Mouse (Mus musculus): ENCODE data around the gene Gm17364.
A peak's percentile ranks its signal among the peaks of the same experiment; 100 is the strongest.
"Not testable (repeated sequence)": the region's sequence is repeated elsewhere in the genome, so short reads cannot be mapped to it uniquely, and the experiment has no call there.

The Gm17364 gene

GRCm38 (mm10) chr13:41252141-41252540 is 21.6 kb downstream of the Gm17364 start:
- DNase-seq (ENCODE audit: low read depth in 2 of 2, low spot score in 2 of 2) = no peak

- DNase-seq (ENCODE audit: low read depth in 2 of 2, low spot score in 2 of 2) = no peak
Measured at GRCm38 (mm10) chr13:41251667-41252066, 22.1 kb downstream of the Gm17364 start.

DNA sequence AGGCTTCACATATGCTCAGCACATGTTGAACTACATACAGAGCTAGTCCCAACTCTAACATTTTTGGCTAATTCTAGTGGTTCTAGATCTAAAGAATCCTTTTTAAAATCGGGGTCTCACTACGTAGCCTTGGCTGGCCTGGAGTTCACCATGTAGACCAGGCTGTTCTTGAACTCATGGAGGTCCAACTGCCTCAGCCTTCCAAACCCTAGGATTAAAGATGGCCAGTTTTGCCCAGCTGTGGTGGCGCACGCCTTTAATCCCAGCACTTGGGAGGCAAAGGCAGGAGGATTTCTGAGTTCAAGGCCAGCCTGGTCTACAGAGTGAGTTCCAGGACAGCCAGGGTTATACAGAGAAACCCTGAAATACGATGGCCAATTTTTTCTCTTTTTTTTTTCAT is 22.5 kb downstream of the Gm17364 start:
- DNase-seq (ENCODE audit: low read depth in 2 of 2, low spot score in 2 of 2) = not testable (repeated sequence)

DNA sequence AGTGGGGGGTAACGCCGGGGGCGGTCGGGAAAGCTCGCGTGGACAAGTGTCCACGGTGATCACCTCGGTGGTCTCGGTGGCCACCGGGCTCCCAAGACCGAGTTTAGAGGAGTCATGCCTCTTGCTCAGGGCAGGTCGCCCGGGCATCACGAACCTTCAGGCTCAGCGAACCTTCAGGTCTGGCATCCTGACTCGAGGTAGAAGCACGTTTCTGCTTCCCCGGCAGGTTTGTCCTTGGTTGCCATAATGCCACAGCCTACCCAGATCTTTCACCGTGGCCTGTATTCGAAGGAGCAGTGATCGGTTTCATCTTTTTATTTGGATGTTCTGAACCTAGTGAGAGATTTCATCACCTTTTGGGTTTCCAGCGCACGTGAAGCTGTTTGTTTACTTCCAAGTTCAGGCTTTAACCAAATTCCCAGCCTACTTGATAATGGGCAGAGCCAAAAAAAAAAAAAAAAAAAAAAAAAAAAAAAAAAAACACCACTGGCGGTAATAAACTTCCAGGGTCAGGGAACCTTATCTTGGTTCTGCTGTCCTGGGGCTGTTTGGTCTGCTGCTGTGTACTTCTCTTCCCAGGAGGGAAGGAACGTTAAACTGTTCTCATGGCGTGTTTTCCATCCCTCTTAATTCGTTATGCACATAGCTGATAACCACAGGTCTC is 23.3 kb downstream of the Gm17364 start:
- DNase-seq (ENCODE audit: low read depth in 2 of 2, low spot score in 2 of 2) = no peak

DNA sequence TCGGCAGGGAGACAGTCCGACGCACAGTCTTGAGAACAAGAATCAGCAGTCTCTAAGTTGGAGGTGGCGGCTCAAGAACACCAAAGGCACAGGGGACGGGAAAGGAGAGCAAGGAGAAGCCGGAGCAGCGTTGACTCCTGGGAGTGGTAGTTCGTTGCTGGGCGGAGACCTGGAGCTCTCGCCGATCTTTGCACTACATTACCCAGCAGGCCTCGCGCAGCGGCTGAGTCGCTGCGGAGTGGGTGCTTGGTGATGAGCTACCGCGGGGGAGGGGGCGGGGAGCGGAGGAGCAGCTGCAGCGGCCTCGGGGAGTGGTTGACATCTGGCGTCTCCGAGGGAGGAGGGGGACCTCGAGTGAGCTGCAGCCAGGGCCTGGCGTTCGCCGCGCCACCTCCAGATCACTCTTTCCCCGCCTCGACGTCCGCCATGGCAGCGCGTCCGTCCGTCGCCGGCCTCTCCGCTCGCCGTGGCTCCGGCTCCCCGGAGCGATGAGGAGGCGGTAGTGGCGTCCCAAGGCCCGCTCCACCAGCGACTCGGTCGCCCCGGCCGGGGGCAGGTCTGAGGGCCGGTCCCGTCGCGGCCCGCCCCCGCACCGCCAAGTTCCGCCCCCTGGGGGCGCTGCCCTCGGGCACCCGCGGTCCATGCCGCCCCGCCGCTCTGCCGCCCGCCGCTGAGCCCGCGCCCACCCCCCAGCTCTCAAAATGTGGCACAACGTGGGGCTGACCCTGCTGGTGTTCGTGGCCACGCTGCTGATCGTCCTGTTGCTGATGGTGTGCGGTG is 24.0 kb downstream of the Gm17364 start, which contains the start of gene Smim13:
Smim13 (plus strand) TSS at position 307 of the 780 bp plus-strand sequence.
- peak; percentile 84 to 87 for DNase-seq (ENCODE audit: low read depth in 2 of 2, low spot score in 2 of 2)

GRCm38 (mm10) chr13:41248751-41249520 is 24.8 kb downstream of the Gm17364 start:
- no peak for DNase-seq (ENCODE audit: low read depth in 2 of 2, low spot score in 2 of 2)

GRCm38 (mm10) chr13:41244306-41244830 is 29.4 kb downstream of the Gm17364 start:
- DNase-seq (ENCODE audit: low read depth in 2 of 2, low spot score in 2 of 2) = no peak

GRCm38 (mm10) chr13:41241557-41241956 is 32.2 kb downstream of the Gm17364 start:
- no peak for DNase-seq (ENCODE audit: low read depth in 2 of 2, low spot score in 2 of 2)

DNA sequence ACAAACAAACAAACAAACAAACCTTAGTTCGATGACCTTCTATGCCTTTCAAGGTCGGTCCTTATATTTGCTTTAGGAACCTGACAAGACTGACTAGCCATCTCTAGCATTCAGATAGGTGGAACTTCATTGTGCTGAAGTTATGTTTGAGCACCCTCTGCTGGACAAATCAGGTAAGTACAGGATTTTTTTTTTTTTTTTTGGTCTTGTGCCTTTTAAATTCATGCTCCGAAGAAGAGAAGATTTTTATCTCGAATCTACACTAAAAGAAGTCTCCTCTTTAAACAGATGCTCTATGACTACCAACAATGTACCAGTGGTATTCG is 35.0 kb downstream of the Gm17364 start:
- DNase-seq (ENCODE audit: low read depth in 2 of 2, low spot score in 2 of 2) = peak in 1 of 2 experiments; percentile 17

DNA sequence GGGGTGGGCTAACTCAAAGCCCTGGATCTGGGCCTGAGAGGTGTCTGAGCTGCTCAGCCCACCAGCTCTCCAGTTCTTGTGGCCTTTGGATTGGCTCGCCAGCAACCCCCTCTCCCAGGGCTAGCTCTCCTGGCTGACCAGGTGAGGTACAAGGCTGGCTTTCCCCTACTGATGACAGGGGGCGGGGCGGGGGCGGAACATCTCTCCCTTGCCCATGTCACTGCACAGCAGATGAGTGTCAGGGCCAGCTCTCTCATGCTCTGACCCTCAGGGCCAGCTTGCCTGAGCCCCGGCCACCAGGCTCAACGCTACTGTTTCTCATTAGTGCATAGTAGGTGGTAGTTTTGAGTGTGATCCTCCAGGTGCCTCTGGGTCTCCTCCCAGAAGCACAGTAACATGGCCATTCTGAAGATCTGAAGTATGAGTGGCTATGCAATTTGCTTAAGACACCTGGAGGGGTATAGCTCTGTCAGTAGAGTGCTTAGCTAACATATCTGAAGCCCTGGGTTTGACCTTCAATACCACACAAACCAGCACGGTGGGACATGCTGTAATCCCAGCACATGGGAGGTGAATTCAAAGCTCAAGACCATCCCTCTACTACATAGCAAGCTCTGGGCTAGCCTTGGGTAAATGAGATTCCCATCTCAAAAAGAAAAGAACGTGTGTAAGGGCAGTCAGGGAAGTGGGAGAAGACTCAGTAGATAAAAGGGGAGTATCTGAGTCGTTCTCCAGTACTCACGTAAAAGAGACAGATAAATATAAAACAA is 35.6 kb downstream of the Gm17364 start:
- no peak for DNase-seq (ENCODE audit: low read depth in 2 of 2, low spot score in 2 of 2)

- DNase-seq (ENCODE audit: low read depth in 2 of 2, low spot score in 2 of 2) = no peak
Measured at GRCm38 (mm10) chr13:41235845-41236741, 37.7 kb downstream of the Gm17364 start.

DNA sequence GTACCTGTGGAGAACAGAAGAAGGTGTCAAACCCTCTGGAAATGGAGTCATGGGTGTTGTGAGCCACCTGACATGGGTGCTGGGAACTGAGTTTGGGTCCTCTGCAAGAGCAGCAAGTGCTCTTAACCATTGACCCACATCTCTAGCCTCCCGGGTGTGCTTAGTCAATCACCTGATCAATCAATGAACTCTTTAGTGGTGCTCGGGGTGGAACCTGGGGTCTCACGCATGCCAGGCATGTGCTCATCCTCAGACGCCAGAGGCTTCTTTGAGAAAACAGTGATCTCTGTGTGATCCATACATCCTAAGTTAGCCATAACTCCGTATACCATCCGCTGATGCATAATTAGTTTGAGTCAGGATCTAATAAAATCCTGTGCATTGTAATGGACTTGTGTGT is 38.6 kb downstream of the Gm17364 start:
- no peak for DNase-seq (ENCODE audit: low read depth in 2 of 2, low spot score in 2 of 2)

- no peak for DNase-seq (ENCODE audit: low read depth in 2 of 2, low spot score in 2 of 2)
Measured at GRCm38 (mm10) chr13:41233241-41233640, 40.5 kb downstream of the Gm17364 start.

- DNase-seq (ENCODE audit: low read depth in 2 of 2, low spot score in 2 of 2) = no peak
Measured at GRCm38 (mm10) chr13:41232209-41232608, 41.6 kb downstream of the Gm17364 start.

- no peak for DNase-seq (ENCODE audit: low read depth in 2 of 2, low spot score in 2 of 2)
Measured at GRCm38 (mm10) chr13:41231389-41231983, 42.3 kb downstream of the Gm17364 start.

DNA sequence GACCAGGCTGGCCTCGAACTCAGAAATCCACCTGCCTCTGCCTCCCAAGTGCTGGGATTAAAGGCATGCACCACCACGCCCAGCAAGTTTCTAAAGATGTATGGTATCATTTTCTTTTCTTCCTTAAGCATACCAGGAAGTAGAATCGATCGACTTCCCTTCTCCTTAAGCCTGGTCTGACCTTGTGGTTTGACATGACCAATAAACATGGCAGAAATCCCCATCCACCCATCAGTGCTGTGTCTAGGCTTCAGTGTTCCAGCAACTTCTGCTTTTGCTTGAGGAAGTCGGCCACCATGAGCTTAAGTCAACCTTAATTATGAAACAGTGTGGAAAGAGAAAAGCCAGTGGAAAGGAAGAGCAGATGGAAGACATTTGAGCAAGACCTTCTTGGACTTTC is 43.5 kb downstream of the Gm17364 start:
- DNase-seq (ENCODE audit: low read depth in 2 of 2, low spot score in 2 of 2) = no peak

- DNase-seq (ENCODE audit: low read depth in 2 of 2, low spot score in 2 of 2) = no peak
Measured at GRCm38 (mm10) chr13:41228060-41228459, 45.7 kb downstream of the Gm17364 start.

GRCm38 (mm10) chr13:41226513-41226912 is 47.3 kb downstream of the Gm17364 start:
- no peak for DNase-seq (ENCODE audit: low read depth in 2 of 2, low spot score in 2 of 2)

All from CD8-positive naive resting alpha-beta T cell, adult 2 months (primary cell).